Mouse (Mus musculus) MEL (cell line): Measurements from ENCODE around the gene Tle3. TPM values are rescaled to one million over a fixed set of nuclear protein-coding genes. Genes with fewer than 3 reads are reported as not detected.

ENCODE experiments used
- DNase-seq: peaks from one replicate; pipeline ENCODE4 v3.0.0; 2011; ENCODE audit warnings: low read depth, low spot score
- H3K27ac ChIP-seq: 2 replicates; pipeline ENCODE4 v1.5.1; 2012; ENCODE audit warnings: low read depth, mild to moderate bottlenecking, control low read depth, low read length, moderate library complexity; ENCODE audit not compliant: control insufficient read depth
- H3K27me3 ChIP-seq, 2 experiments: fragments of 150-350 bp in 1 of 2; sonication (generic) in 1 of 2; 2 replicates each; pipeline ENCODE4 v1.6.1; 2012; ENCODE audit warnings: low read length in 2 of 2, mild to moderate bottlenecking in 2 of 2, improper control_type of control experiment in 1 of 2, moderate library complexity in 1 of 2; ENCODE audit not compliant: insufficient read depth in 2 of 2, control insufficient read depth in 1 of 2
- H3K36me3 ChIP-seq, 2 experiments: 2 replicates each; pipeline ENCODE4 v1.6.1; 2012 to 2014; ENCODE audit warnings: low read length in 2 of 2, improper control_type of control experiment in 1 of 2, inconsistent platforms in 1 of 2, mild to moderate bottlenecking in 1 of 2; ENCODE audit not compliant: insufficient read depth in 2 of 2, control insufficient read depth in 1 of 2
- H3K4me1 ChIP-seq, 2 experiments: fragments of 150-350 bp in 1 of 2; sonication (generic) in 1 of 2; 2 replicates each; pipeline ENCODE4 v1.6.1; 2012; ENCODE audit warnings: low read length in 2 of 2, improper control_type of control experiment in 1 of 2, mild to moderate bottlenecking in 1 of 2; ENCODE audit not compliant: insufficient read depth in 2 of 2, control insufficient read depth in 1 of 2
- H3K4me3 ChIP-seq, 2 experiments: fragments of 150-350 bp in 1 of 2; sonication (generic) in 1 of 2; 2 replicates each; pipeline ENCODE4 v1.5.1; 2012; ENCODE audit warnings: low read depth in 2 of 2, low read length in 2 of 2, mild to moderate bottlenecking in 2 of 2, moderate library complexity in 2 of 2, control low read depth in 1 of 2, improper control_type of control experiment in 1 of 2; ENCODE audit not compliant: control insufficient read depth in 1 of 2, insufficient read depth in 1 of 2
- H3K79me2 ChIP-seq: 2 replicates; pipeline ENCODE4 v1.6.1; 2012; ENCODE audit warnings: mild to moderate bottlenecking, low read length, moderate library complexity; ENCODE audit not compliant: control insufficient read depth, poor library complexity, insufficient read depth
- H3K9ac ChIP-seq: 2 replicates; pipeline ENCODE4 v1.6.1; 2012; ENCODE audit warnings: low read depth, mild to moderate bottlenecking, control low read depth, low read length, moderate library complexity; ENCODE audit not compliant: control insufficient read depth, poor library complexity, severe bottlenecking
- H3K9me3 ChIP-seq: fragments of 150-350 bp; sonication (generic); replicated peaks from 2 replicates; pipeline ENCODE4 v1.6.1; 2012; ENCODE audit warnings: mild to moderate bottlenecking, low read length, improper control_type of control experiment, moderate library complexity; ENCODE audit not compliant: insufficient read depth
- CHD2 ChIP-seq: IDR thresholded peaks from 2 replicates; pipeline ENCODE4 v1.6.1; 2011; ENCODE audit warnings: low read length, improper control_type of control experiment
- CTCF ChIP-seq, 3 experiments: IDR thresholded peaks in 2 of 3; conservative IDR thresholded peaks in 1 of 3; 2 replicates each; pipeline ENCODE4 v1.5.1; 2011 to 2012; ENCODE audit warnings: low read length in 3 of 3, low read depth in 2 of 3, mild to moderate bottlenecking in 2 of 3, improper control_type of control experiment in 1 of 3, inconsistent platforms in 1 of 3, mixed read lengths in 1 of 3, moderate library complexity in 1 of 3; ENCODE audit not compliant: control insufficient read depth in 1 of 3, insufficient read depth in 1 of 3, poor library complexity in 1 of 3, severe bottlenecking in 1 of 3
- E2F4 ChIP-seq: IDR thresholded peaks from 2 replicates; pipeline ENCODE4 v1.6.1; 2011; ENCODE audit warnings: low read depth, low read length, improper control_type of control experiment, borderline replicate concordance
- EP300 ChIP-seq, 2 experiments: IDR thresholded peaks; 2 replicates each; pipeline ENCODE4 v1.6.1; 2011; ENCODE audit warnings: improper control_type of control experiment in 2 of 2, low read length in 2 of 2, low read depth in 1 of 2, mild to moderate bottlenecking in 1 of 2
- ETS1 ChIP-seq: IDR thresholded peaks from 2 replicates; pipeline ENCODE4 v1.6.1; 2012; ENCODE audit warnings: low read depth, mild to moderate bottlenecking, inconsistent platforms, low read length, improper control_type of control experiment, moderate library complexity
- GABPA ChIP-seq: IDR thresholded peaks from 2 replicates; pipeline ENCODE4 v1.6.1; 2012; ENCODE audit warnings: low read depth, mild to moderate bottlenecking, inconsistent platforms, low read length, improper control_type of control experiment, moderate library complexity
- HCFC1 ChIP-seq: IDR thresholded peaks from 2 replicates; pipeline ENCODE4 v1.6.1; 2012; ENCODE audit warnings: low read depth, mild to moderate bottlenecking, inconsistent platforms, low read length, improper control_type of control experiment, moderate library complexity
- KAT2A ChIP-seq: conservative IDR thresholded peaks from 2 replicates; pipeline ENCODE4 v1.6.1; 2012; ENCODE audit warnings: low read depth, low read length, improper control_type of control experiment, inconsistent platforms
- MAFK ChIP-seq: IDR thresholded peaks from 2 replicates; pipeline ENCODE4 v1.6.1; 2011; ENCODE audit warnings: low read depth, mild to moderate bottlenecking, low read length, improper control_type of control experiment, borderline replicate concordance
- MAX ChIP-seq: IDR thresholded peaks from 2 replicates; pipeline ENCODE4 v1.6.1; 2011; ENCODE audit warnings: low read length, improper control_type of control experiment
- MXI1 ChIP-seq: IDR thresholded peaks from 2 replicates; pipeline ENCODE4 v1.6.1; 2011; ENCODE audit warnings: mild to moderate bottlenecking, low read depth, low read length, improper control_type of control experiment
- MYB ChIP-seq: IDR thresholded peaks from 2 replicates; pipeline ENCODE4 v1.6.1; 2011; ENCODE audit warnings: mild to moderate bottlenecking, low read depth, low read length, improper control_type of control experiment
- POLR2A ChIP-seq, 2 experiments: IDR thresholded peaks; 2 replicates each; pipeline ENCODE4 v1.6.1; 2011 to 2012; ENCODE audit warnings: low read length in 2 of 2, mild to moderate bottlenecking in 2 of 2, control low read depth in 1 of 2, improper control_type of control experiment in 1 of 2, low read depth in 1 of 2, moderate library complexity in 1 of 2; ENCODE audit not compliant: control insufficient read depth in 1 of 2, insufficient read depth in 1 of 2, poor library complexity in 1 of 2
- POLR2AphosphoS2 ChIP-seq: IDR thresholded peaks from 2 replicates; pipeline ENCODE4 v1.6.1; 2011; ENCODE audit warnings: low read length, improper control_type of control experiment
- SIN3A ChIP-seq: IDR thresholded peaks from 2 replicates; pipeline ENCODE4 v1.6.1; 2012; ENCODE audit warnings: low read length, improper control_type of control experiment, inconsistent platforms
- TAL1 ChIP-seq: IDR thresholded peaks from 2 replicates; pipeline ENCODE4 v1.6.1; 2012; ENCODE audit warnings: mild to moderate bottlenecking, inconsistent platforms, low read length, moderate library complexity, mixed read lengths
- UBTF ChIP-seq: IDR thresholded peaks from 2 replicates; pipeline ENCODE4 v1.6.1; 2012; ENCODE audit warnings: low read depth, mild to moderate bottlenecking, inconsistent platforms, low read length, improper control_type of control experiment, moderate library complexity, borderline replicate concordance; ENCODE audit not compliant: insufficient read depth
- ZMIZ1 ChIP-seq: IDR thresholded peaks from 2 replicates; pipeline ENCODE4 v1.6.1; 2012; ENCODE audit warnings: low read depth, mild to moderate bottlenecking, inconsistent platforms, low read length, improper control_type of control experiment, moderate library complexity
- ZNF384 ChIP-seq: IDR thresholded peaks from 2 replicates; pipeline ENCODE4 v1.6.1; 2012; ENCODE audit warnings: low read depth, mild to moderate bottlenecking, inconsistent platforms, low read length, improper control_type of control experiment
- polyA plus RNA-seq, 2 experiments: library from polyadenylated mRNA; stranded (reverse) in 1 of 2; unstranded in 1 of 2; fragments of >175 nt in 1 of 2; fragments of >200 nt in 1 of 2; gene quantifications; 2 replicates each; pipeline versions ENCODE4 v1.2.1 to v1.2.4; 2012; ENCODE audit warnings: low replicate concordance in 2 of 2, low read depth in 1 of 2; ENCODE audit not compliant: insufficient read length in 2 of 2, insufficient read depth in 1 of 2, missing spikeins in 1 of 2
- total RNA-seq: library from RNA; depleted of rRNA; stranded (reverse); fragments of 300-350 nt; gene quantifications from 2 replicates; pipeline ENCODE4 v1.2.3, GENCODE M21; 2012

The Tle3 gene
- total and polyA plus RNA-seq, 3 experiments = 20.3 to 26.8 TPM; not detected in 1

GRCm38 (mm10) chr9:61370889-61371754 is 1.0 kb upstream of the Tle3 start (continued):
- TF ChIP-seq MAX (peak; percentile 76; the same call in 1 of the 2 replicates), CTCF (IDR thresholded peaks at IDR 0.05 in 2 of 3, conservative IDR thresholded peaks at IDR 0.05 in 1 of 3; ENCODE audit: control insufficient read depth in 1 of 3, insufficient read depth in 1 of 3, low read depth in 2 of 3, low read length in 3 of 3, poor library complexity in 1 of 3, severe bottlenecking in 1 of 3) (no peak), UBTF (no peak), POLR2AphosphoS2 (no peak), ETS1 (no peak)
- TF ChIP-seq, all 39 proteins: peak for 9

DNA sequence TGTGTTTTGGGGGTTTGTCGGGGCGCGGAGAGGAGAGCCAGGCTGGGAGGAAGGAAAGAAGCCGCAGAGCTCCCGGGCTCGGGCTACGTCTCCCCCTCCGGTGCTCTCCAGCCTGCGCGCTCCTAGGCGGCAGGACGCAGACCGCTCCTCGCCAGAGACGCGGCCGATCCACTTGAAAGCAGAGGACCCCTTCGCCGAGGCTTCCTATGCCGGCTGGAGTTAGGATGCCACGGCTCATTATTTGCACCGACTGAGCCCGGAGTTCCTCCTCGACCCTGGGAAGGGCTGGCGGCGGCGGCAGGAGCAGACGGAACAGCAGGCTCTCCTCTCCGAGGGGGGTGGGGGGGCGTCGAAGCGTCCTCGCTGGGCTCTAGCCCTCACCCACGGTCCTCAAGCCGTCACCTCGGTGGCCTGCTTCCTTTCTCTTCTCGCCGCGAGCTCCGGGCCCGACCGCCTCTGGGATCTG is 377 bp downstream of the Tle3 start:
- peaks cover 17 to 40% of the 10 kb centered on the region in 2 experiments for H3K4me1 ChIP-seq
- peak overlapping the region; percentile 75 for H3K27ac ChIP-seq
- peaks cover 3 to 34% of the 10 kb centered on the region in 2 experiments for H3K36me3 ChIP-seq
- no peaks in the 10 kb centered on the region for H3K9me3 ChIP-seq
- no peaks in the 10 kb centered on the region; a peak in 1 of 4 replicates for H3K27me3 ChIP-seq
- DNase-seq = no peak
- peak overlapping the region; percentile 74 to 87 for H3K4me3 ChIP-seq
- peak overlapping the region; percentile 88 for H3K9ac ChIP-seq
- peak; percentile 68; the same call in 1 of the 2 replicates for TF ChIP-seq UBTF
- TF ChIP-seq POLR2A (IDR thresholded peaks at IDR 0.05; ENCODE audit: control insufficient read depth in 1 of 2, insufficient read depth in 1 of 2, low read depth in 1 of 2, low read length in 2 of 2, poor library complexity in 1 of 2) = peak in 1 of 2 experiments; percentile 43; a peak in 2 of 4 replicates
- TF ChIP-seq CHD2 = no peak
- H3K79me2 ChIP-seq = peaks cover 51% of the 10 kb centered on the region

- peaks cover 51% of the 10 kb centered on the region for H3K79me2 ChIP-seq
- H3K4me1 ChIP-seq = peaks cover 22 to 45% of the 10 kb centered on the region in 2 experiments
- no peaks in the 10 kb centered on the region; a peak in 1 of 4 replicates for H3K27me3 ChIP-seq
- H3K9me3 ChIP-seq = no peaks in the 10 kb centered on the region
- H3K9ac ChIP-seq = peak overlapping the region; percentile 88
- peaks cover 5 to 40% of the 10 kb centered on the region in 2 experiments for H3K36me3 ChIP-seq
- H3K27ac ChIP-seq = peak overlapping the region; percentile 75
- DNase-seq = peak; percentile 71
- TF ChIP-seq ZNF384 (no peak), E2F4 (no peak), ZMIZ1 (no peak), MYB (no peak), TAL1 (no peak), SIN3A (peak; percentile 34; the same call in 1 of the 2 replicates), HCFC1 (no peak), MAFK (no peak), ETS1 (no peak), POLR2AphosphoS2 (no peak), GABPA (no peak), KAT2A (no peak), EP300 (IDR thresholded peaks at IDR 0.05; ENCODE audit: low read depth in 1 of 2, low read length in 2 of 2) (no peak), UBTF (0 out of 2 replicates have a peak, but pooled peaks have one; percentile 5), MXI1 (no peak), MAX (no peak)
- peak overlapping the region; percentile 74 to 87 for H3K4me3 ChIP-seq
Observed at GRCm38 (mm10) chr9:61372976-61373633, 939 bp downstream of the Tle3 start.
